Mouse (Mus musculus) intestine, embryonic 14.5 days (tissue): Measurements from ENCODE around the gene Pex6. TPM values are rescaled to one million over a fixed set of nuclear protein-coding genes. Genes with fewer than 3 reads are reported as not detected.

ENCODE experiments used
- ATAC-seq: fragments of 200-750 bp; cut with Nextera tagmentation; replicated peaks from 2 replicates; pipeline ENCODE4 v1.8.0; 2017; ENCODE audit warnings: low read depth, moderate number of reproducible peaks, moderate TSS enrichment, moderate library complexity; ENCODE audit not compliant: low FRiP score, low TSS enrichment
- DNase-seq: peaks from one replicate; pipeline ENCODE4 v3.0.0-alpha.2; 2018; ENCODE audit warnings: low spot score
- H3K27ac ChIP-seq: fragments of 300-500 bp; sonication (generic); 2 replicates; pipeline ENCODE4 v1.5.1; 2014; ENCODE audit warnings: low read depth, mild to moderate bottlenecking, control low read depth
- H3K27me3 ChIP-seq: fragments of 300-500 bp; sonication (generic); replicated peaks from 2 replicates; pipeline ENCODE4 v1.6.1; 2014; ENCODE audit warnings: low read length, control low read depth; ENCODE audit not compliant: control insufficient read depth, insufficient read depth
- H3K36me3 ChIP-seq: fragments of 300-500 bp; sonication (generic); 2 replicates; pipeline ENCODE4 v1.6.1; 2014; ENCODE audit warnings: low read length, control low read depth; ENCODE audit not compliant: control insufficient read depth, insufficient read depth
- H3K4me1 ChIP-seq: fragments of 300-500 bp; sonication (generic); replicated peaks from 2 replicates; pipeline ENCODE4 v1.6.1; 2014; ENCODE audit warnings: low read length, control low read depth, mixed read lengths; ENCODE audit not compliant: control insufficient read depth, insufficient read depth
- H3K4me2 ChIP-seq: fragments of 300-500 bp; sonication (generic); 2 replicates; pipeline ENCODE4 v1.6.1; 2014; ENCODE audit warnings: low read length
- H3K4me3 ChIP-seq: fragments of 300-500 bp; sonication (generic); 2 replicates; pipeline ENCODE4 v1.5.1; 2014; ENCODE audit warnings: low read depth, low read length, control low read depth, mixed read lengths
- H3K9ac ChIP-seq: fragments of 300-500 bp; sonication (generic); 2 replicates; pipeline ENCODE4 v1.6.1; 2014; ENCODE audit warnings: mild to moderate bottlenecking, low read length
- H3K9me3 ChIP-seq: fragments of 300-500 bp; sonication (generic); 2 replicates; pipeline ENCODE4 v1.6.1; 2016; ENCODE audit warnings: low read length, control low read depth; ENCODE audit not compliant: control insufficient read depth
- WGBS: fragments of 180-500 bp; shearing (Covaris S2); extraction: QIAGEN DNeasy Blood & Tissue Kit; methylation state at CpG from one replicate; pipeline ENCODE4 v1.1.7; 2014; 5-methylcytosine and 5-hydroxymethylcytosine counted together
- polyA plus RNA-seq: library from polyadenylated mRNA; unstranded; fragments of >200 nt; fragmentation: Nextera tagmentation; extraction: Ambion mirVana; gene quantifications from 2 replicates; pipeline ENCODE4 v1.2.1, GENCODE M21; 2014

The Pex6 gene
- polyA plus RNA-seq, 1 experiment from 2014 or later = 20.8 TPM

- Histone ChIP-seq H3K4me1 (peaks cover 30% of the 10 kb centered on the region), H3K9me3 (no peaks in the 10 kb centered on the region), H3K4me3 (peak overlapping the region; percentile 86; the same call in 1 of the 2 replicates), H3K27me3 (no peaks in the 10 kb centered on the region), H3K36me3 (peaks cover 43% of the 10 kb centered on the region), H3K27ac (no peak overlapping the region), H3K4me2 (peak overlapping the region; percentile 82), H3K9ac (peak overlapping the region; percentile 55; the same call in 1 of the 2 replicates)
- WGBS = 38% methylated on average over 9 of the region's 9 CpGs
- ATAC-seq (no peak), DNase-seq (no peak)
These were observed 32.4 kb upstream of the Pex6 start for GRCm38 (mm10) chr17:46678911-46679310.

- Histone ChIP-seq H3K27me3 (no peaks in the 10 kb centered on the region), H3K4me1 (peaks cover 22% of the 10 kb centered on the region), H3K9me3 (no peaks in the 10 kb centered on the region), H3K36me3 (peaks cover 49% of the 10 kb centered on the region), H3K4me3 (peak overlapping the region; percentile 86), H3K9ac (peak overlapping the region; percentile 55), H3K4me2 (peak overlapping the region; percentile 82), H3K27ac (peak overlapping the region; percentile 66)
- 1% methylated on average over 34 of the region's 34 CpGs for WGBS
- DNase-seq = peak; percentile 82
- peak; percentile 12; the same call in 1 of the 2 replicates for ATAC-seq
These were observed 31.2 kb upstream of the Pex6 start for GRCm38 (mm10) chr17:46679843-46680759.

- H3K27me3 ChIP-seq = no peaks in the 10 kb centered on the region
- no peaks in the 10 kb centered on the region for H3K9me3 ChIP-seq
- H3K4me3 ChIP-seq = peak within 1 kb of the TSS; percentile 86
- H3K4me1 ChIP-seq = peaks cover 21% of the 10 kb centered on the region
- H3K9ac ChIP-seq = peak within 1 kb of the TSS; percentile 55
- peak within 1 kb of the TSS; percentile 66 for H3K27ac ChIP-seq
- DNase-seq = peak; percentile 100
- WGBS = under 1% methylated on average over 49 of the region's 49 CpGs
- ATAC-seq = peak; percentile 97
- H3K36me3 ChIP-seq = peaks cover 50% of the 10 kb centered on the region
- peak within 1 kb of the TSS; percentile 83 for H3K4me2 ChIP-seq
These were observed 30.4 kb upstream of the Pex6 start, which contains the start of gene Klhdc3 for GRCm38 (mm10) chr17:46680760-46681373. Klhdc3 (minus strand) TSS chr17:46680914.

GRCm38 (mm10) chr17:46681466-46682118, 29.7 kb upstream of the Pex6 start:
- Histone ChIP-seq H3K27me3 (no peaks in the 10 kb centered on the region), H3K4me1 (peaks cover 21% of the 10 kb centered on the region), H3K4me3 (peak overlapping the region; percentile 86), H3K27ac (0 out of 2 replicates have a peak overlapping the region, but pooled peaks have one; percentile 18), H3K9ac (peak overlapping the region; percentile 47), H3K36me3 (peaks cover 50% of the 10 kb centered on the region), H3K9me3 (no peaks in the 10 kb centered on the region), H3K4me2 (peak overlapping the region; percentile 83)
- 23% methylated on average over 12 of the region's 12 CpGs for WGBS
- DNase-seq = no peak
- no peak for ATAC-seq

GRCm38 (mm10) chr17:46682654-46683389, 28.4 kb upstream of the Pex6 start:
- H3K27ac ChIP-seq = no peak overlapping the region

GRCm38 (mm10) chr17:46685913-46686312, 25.4 kb upstream of the Pex6 start:
- 92% methylated on average over 6 of the region's 6 CpGs for WGBS
- ATAC-seq = no peak
- H3K27me3 ChIP-seq = no peaks in the 10 kb centered on the region
- no peak for DNase-seq
- H3K4me3 ChIP-seq = no peak overlapping the region
- H3K9ac ChIP-seq = no peak overlapping the region
- no peak overlapping the region for H3K27ac ChIP-seq
- no peaks in the 10 kb centered on the region for H3K9me3 ChIP-seq
- no peak overlapping the region for H3K4me2 ChIP-seq
- peaks cover 7% of the 10 kb centered on the region; the same call in 1 of the 2 replicates for H3K4me1 ChIP-seq
- H3K36me3 ChIP-seq = peaks cover 58% of the 10 kb centered on the region

More at GRCm38 (mm10) chr17:46682654-46683389, 28.4 kb upstream of the Pex6 start:
- peaks cover 21% of the 10 kb centered on the region for H3K4me1 ChIP-seq
- DNase-seq = no peak
- peaks cover 54% of the 10 kb centered on the region for H3K36me3 ChIP-seq
- 86% methylated on average over 16 of the region's 16 CpGs for WGBS
- no peak overlapping the region for H3K9ac ChIP-seq
- H3K9me3 ChIP-seq = no peaks in the 10 kb centered on the region
- no peak overlapping the region for H3K4me3 ChIP-seq
- no peak overlapping the region for H3K4me2 ChIP-seq
- H3K27me3 ChIP-seq = no peaks in the 10 kb centered on the region
- ATAC-seq = no peak

GRCm38 (mm10) chr17:46690665-46691064, 20.6 kb upstream of the Pex6 start:
- H3K4me1 ChIP-seq = no peaks in the 10 kb centered on the region
- DNase-seq (no peak), ATAC-seq (no peak)
- H3K4me3 ChIP-seq = no peak overlapping the region
- H3K27ac ChIP-seq = no peak overlapping the region
- no peaks in the 10 kb centered on the region for H3K27me3 ChIP-seq
- H3K9ac ChIP-seq = no peak overlapping the region
- WGBS = 91% methylated on average over 12 of the region's 12 CpGs
- H3K9me3 ChIP-seq = no peaks in the 10 kb centered on the region
- H3K36me3 ChIP-seq = peaks cover 35% of the 10 kb centered on the region
- H3K4me2 ChIP-seq = no peak overlapping the region

GRCm38 (mm10) chr17:46691390-46691789, 19.9 kb upstream of the Pex6 start:
- Histone ChIP-seq H3K4me3 (no peak overlapping the region), H3K4me2 (no peak overlapping the region), H3K9me3 (no peaks in the 10 kb centered on the region), H3K27me3 (no peaks in the 10 kb centered on the region), H3K36me3 (peaks cover 32% of the 10 kb centered on the region), H3K27ac (no peak overlapping the region), H3K9ac (no peak overlapping the region), H3K4me1 (no peaks in the 10 kb centered on the region)
- WGBS = 82% methylated on average over 2 of the region's 2 CpGs
- no peak for DNase-seq
- ATAC-seq = no peak
